Mouse (Mus musculus): ENCODE data around the gene Gcn1l1. TPM values are rescaled to one million over a fixed set of nuclear protein-coding genes. Genes with fewer than 3 reads are reported as not detected.

Gene Gcn1l1
- polyA plus RNA-seq, 1 experiment from 2014 or later: 9.3 TPM

DNA sequence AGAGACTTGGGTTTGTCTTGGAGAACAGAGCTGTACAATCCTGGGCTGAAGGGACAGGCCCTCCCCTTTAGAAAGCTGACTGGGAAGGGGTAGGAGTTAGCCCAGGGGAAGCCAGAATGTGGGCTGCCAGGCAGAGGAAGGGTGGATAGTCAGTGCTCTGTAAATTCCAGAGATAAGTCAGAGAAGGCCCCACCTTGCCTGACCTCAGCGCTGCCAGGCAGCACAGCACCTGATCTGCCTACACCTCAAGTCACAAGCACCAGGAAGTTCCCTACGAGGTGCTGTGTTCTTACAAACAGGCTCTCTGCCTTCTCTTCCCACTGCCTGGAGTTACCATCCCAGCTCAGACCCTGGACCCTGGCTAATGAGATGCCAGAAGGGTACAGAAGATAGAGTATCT lies 105.4 kb downstream of the Gcn1l1 start:
- 30% methylated on average over 2 of the region's 2 CpGs for WGBS
- peak; percentile 64 for ATAC-seq
- Histone ChIP-seq H3K36me3 (ENCODE audit: control insufficient read depth, insufficient read depth) (no peaks in the 10 kb centered on the region), H3K27me3 (replicated peaks; ENCODE audit: control insufficient read depth, insufficient read depth, low read length) (no peaks in the 10 kb centered on the region), H3K9ac (ENCODE audit: low read depth, low read length) (no peak overlapping the region), H3K27ac (ENCODE audit: low read depth, low read length) (peak overlapping the region; percentile 15; the same call in 1 of the 2 replicates), H3K4me1 (replicated peaks; ENCODE audit: control insufficient read depth, insufficient read depth, low read length) (no peaks in the 10 kb centered on the region), H3K4me2 (replicated peaks; ENCODE audit: low read depth) (no peak overlapping the region), H3K9me3 (ENCODE audit: control insufficient read depth) (no peaks in the 10 kb centered on the region), H3K4me3 (ENCODE audit: low read depth, low read length) (no peak overlapping the region)
- no peak for TF ChIP-seq CTCF (IDR thresholded peaks at IDR 0.05; ENCODE audit: low read depth)

- no peak for ATAC-seq
- Histone ChIP-seq H3K27ac (ENCODE audit: low read depth, low read length) (no peak overlapping the region), H3K4me1 (replicated peaks; ENCODE audit: control insufficient read depth, insufficient read depth, low read length) (no peaks in the 10 kb centered on the region), H3K9ac (ENCODE audit: low read depth, low read length) (no peak overlapping the region), H3K4me2 (replicated peaks; ENCODE audit: low read depth) (no peak overlapping the region), H3K9me3 (ENCODE audit: control insufficient read depth) (no peaks in the 10 kb centered on the region), H3K4me3 (ENCODE audit: low read depth, low read length) (no peak overlapping the region), H3K36me3 (ENCODE audit: control insufficient read depth, insufficient read depth) (no peaks in the 10 kb centered on the region), H3K27me3 (replicated peaks; ENCODE audit: control insufficient read depth, insufficient read depth, low read length) (no peaks in the 10 kb centered on the region)
- no peak for TF ChIP-seq CTCF (IDR thresholded peaks at IDR 0.05; ENCODE audit: low read depth)
- 76% methylated on average over 8 of the region's 8 CpGs for WGBS
Observed at GRCm38 (mm10) chr5:115671846-115672245, 106.8 kb downstream of the Gcn1l1 start.

Small RNA genes within 50 kb of the gene (microRNA-seq; reads per million reads assigned to microRNA genes)
- gene Mir7029 (not detected), gene Mir7030 (not detected)

Other genes with a start within 250 kb of the Gcn1l1 start
- gene Srsf9, start 238.1 kb upstream of the Gcn1l1 start, polyA plus RNA-seq (2015; fragmentation: Nextera tagmentation; extraction: Ambion mirVana): 105 and 117 TPM in 2 replicates
- 12.9 and 15.2 TPM in 2 replicates for gene Gatc, start 224.1 kb upstream of the Gcn1l1 start, polyA plus RNA-seq (2015; fragmentation: Nextera tagmentation; extraction: Ambion mirVana)
- gene Triap1, start 224.0 kb upstream of the Gcn1l1 start, polyA plus RNA-seq (2015; fragmentation: Nextera tagmentation; extraction: Ambion mirVana): 49.8 and 51.9 TPM in 2 replicates
- gene Cox6a1, start 216.3 kb upstream of the Gcn1l1 start, polyA plus RNA-seq (2015; fragmentation: Nextera tagmentation; extraction: Ambion mirVana): 2,037 and 2,087 TPM in 2 replicates
- gene Msi1, start 135.7 kb upstream of the Gcn1l1 start, polyA plus RNA-seq (2015; fragmentation: Nextera tagmentation; extraction: Ambion mirVana): 4.1 and 4.3 TPM in 2 replicates
- 0.78 and 0.98 TPM in 2 replicates for gene Pla2g1b, start 99.0 kb upstream of the Gcn1l1 start, polyA plus RNA-seq (2015; fragmentation: Nextera tagmentation; extraction: Ambion mirVana)
- 5.0 and 6.4 TPM in 2 replicates for gene Sirt4, start 80.5 kb upstream of the Gcn1l1 start, polyA plus RNA-seq (2015; fragmentation: Nextera tagmentation; extraction: Ambion mirVana)
- 65.1 and 71.1 TPM in 2 replicates for gene Pxn, start 58.6 kb upstream of the Gcn1l1 start, polyA plus RNA-seq (2015; fragmentation: Nextera tagmentation; extraction: Ambion mirVana)
- 832 and 868 TPM in 2 replicates for gene Rplp0, start 5.8 kb upstream of the Gcn1l1 start, polyA plus RNA-seq (2015; fragmentation: Nextera tagmentation; extraction: Ambion mirVana)
- gene Rab35, start 66.7 kb downstream of the Gcn1l1 start, polyA plus RNA-seq (2015; fragmentation: Nextera tagmentation; extraction: Ambion mirVana): 16.7 and 17.3 TPM in 2 replicates
- gene Bicdl1, start 166.4 kb downstream of the Gcn1l1 start, polyA plus RNA-seq (2015; fragmentation: Nextera tagmentation; extraction: Ambion mirVana): 8.0 and 9.0 TPM in 2 replicates